Mouse (Mus musculus) telencephalon, adult 2 months (tissue): ENCODE data around the gene Megf8.
A peak's percentile ranks its signal among the peaks of the same experiment; 100 is the strongest.

Experiments used
- DNase-seq: peaks from one replicate; pipeline ENCODE4 v3.0.0-alpha.2; 2011; ENCODE audit warnings: low read depth, low spot score

Megf8 gene

DNA sequence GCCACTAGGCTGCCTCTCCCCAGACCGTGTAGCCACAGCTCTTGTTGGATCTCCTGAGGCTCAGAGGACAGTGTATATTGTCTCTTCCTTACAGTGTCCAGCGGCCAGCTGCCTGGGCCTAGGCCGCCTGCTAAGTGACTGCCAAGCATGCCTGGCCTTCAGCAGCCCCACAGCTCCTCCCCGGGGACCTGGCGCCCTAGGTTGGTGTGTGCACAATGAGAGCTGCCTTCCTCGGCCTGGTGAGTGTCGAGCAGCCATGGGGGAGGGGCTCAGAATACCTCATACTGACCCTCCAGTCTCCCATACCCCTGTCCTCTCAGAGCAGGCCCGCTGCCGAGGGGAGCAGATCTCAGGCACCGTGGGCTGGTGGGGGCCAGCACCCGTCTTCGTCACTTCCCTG lies 17.5 kb downstream of the Megf8 start:
- no peak for DNase-seq

DNA sequence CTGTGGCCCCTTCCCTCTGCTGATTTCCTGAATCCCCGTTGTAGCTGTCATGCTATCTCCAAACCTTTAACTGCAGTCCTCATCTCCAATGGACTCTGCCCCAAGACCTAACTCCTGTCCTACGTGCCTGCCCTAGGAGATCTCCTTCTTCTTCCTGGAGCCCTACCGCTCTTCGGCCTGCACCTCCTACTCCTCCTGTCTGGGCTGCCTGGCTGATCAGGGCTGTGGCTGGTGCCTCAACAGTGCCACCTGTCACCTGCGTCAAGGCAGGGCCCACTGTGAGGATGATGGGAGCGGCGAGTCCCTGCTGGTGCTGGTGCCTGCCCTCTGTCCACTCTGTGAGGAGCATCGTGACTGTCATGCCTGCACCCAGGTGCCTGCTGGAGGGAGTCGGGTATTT lies 22.4 kb downstream of the Megf8 start:
- DNase-seq, result no peak

DNA sequence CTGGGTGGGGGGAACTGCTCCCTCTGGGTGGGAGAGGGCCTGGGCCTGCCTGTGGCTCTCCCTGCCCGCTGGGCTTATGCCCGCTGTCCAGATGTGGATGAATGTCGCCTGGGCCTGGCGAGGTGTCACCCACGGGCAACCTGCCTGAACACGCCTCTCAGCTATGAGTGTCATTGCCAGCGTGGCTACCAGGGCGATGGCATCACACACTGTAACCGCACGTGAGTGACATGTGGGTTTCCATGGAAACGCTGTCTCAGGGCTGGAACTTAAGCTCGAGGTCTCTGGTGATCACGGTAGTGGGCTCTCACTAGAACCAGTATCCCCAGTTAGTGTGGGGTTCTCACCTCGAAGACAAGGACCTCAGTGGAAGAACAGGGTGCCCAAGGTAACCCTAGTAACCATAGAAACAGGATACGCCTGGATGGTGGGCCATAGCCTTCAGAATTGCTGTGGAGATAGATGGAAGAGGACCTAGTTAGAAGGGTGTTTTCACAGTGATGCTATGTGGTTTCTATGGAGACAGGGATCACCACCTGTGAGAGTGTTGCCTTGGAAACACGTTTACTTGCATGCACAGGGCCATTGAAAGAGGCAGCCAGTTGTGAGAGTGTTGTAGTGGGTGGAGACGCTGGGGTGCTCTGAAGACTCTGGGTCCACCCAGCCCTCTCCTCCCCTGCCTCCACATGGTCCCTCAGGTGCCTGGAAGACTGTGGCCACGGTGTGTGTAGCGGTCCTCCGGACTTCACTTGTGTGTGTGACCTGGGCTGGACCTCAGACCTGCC lies 24.2 kb downstream of the Megf8 start:
- DNase-seq, result peak; percentile 47

DNA sequence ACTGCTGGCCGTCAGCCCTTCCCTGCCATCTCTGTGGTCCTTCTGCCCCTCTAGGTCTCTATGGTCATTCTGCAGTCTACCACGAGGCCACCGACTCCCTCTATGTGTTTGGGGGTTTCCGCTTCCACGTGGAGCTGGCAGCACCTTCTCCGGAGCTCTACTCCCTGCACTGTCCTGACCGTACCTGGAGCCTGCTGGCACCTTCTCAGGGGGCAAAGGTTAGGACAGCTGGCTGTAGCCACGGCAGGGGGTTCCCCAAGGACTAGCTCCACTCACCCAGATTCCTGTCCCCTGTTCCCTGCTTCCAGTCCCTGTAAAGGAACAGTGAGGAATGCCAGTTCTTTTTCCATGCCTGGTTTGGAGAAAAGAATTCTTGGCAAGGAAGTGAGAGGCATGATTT lies 31.9 kb downstream of the Megf8 start:
- DNase-seq, result no peak

DNA sequence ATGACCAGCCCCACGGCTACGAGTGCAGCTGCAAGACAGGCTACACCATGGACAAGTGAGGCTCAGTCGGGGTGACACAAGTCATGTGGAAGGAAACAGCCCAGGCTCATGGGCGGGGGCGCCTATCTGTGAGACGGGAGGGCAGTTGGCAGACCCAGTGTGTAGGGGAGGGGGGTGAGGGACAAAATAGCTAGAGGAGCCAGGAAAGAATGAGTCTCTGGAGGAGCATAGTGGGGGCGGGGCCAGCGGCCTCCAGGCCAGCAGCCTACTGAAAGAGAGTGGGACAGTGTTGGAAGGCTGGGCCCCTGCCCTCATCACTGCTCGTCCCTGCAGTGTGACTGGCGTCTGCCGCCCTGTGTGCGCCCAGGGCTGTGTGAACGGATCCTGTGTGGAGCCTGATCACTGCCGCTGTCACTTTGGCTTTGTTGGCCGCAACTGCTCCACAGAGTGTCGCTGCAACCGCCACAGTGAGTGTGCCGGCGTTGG lies 41.8 kb downstream of the Megf8 start:
- DNase-seq, result no peak

DNA sequence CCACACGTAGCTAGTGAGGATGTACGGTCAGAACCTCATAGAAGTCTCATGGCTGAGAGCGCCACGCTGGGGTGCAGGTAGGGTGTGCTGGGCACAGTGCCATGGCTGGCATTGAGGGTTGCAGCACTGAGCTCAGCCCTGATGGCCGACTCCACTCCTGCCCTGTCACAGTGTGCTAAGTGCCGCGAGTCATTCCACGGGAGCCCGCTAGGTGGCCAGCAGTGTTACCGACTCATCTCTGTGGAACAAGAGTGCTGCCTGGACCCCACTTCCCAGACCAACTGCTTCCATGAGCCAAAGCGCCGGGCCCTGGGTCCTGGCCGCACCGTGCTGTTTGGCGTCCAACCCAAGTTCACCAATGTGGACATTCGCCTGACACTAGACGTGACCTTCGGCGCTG lies 46.2 kb downstream of the Megf8 start:
- no peak for DNase-seq

DNA sequence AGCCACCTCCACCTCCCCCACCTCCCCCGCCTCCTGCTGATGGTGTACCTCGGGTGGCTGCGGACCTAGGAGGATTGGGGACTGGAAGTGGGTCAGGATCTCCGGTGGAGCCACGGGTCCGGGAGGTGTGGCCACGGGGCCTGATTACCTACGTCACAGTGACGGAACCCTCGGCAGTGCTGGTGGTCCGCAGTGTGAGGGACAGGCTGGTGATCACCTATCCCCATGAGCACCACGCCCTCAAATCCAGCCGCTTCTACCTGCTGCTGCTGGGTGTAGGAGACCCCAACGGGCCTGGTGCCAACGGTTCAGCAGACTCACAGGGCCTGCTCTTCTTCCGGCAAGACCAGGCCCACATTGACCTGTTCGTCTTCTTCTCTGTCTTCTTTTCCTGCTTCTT lies 46.7 kb downstream of the Megf8 start:
- no peak for DNase-seq

DNA sequence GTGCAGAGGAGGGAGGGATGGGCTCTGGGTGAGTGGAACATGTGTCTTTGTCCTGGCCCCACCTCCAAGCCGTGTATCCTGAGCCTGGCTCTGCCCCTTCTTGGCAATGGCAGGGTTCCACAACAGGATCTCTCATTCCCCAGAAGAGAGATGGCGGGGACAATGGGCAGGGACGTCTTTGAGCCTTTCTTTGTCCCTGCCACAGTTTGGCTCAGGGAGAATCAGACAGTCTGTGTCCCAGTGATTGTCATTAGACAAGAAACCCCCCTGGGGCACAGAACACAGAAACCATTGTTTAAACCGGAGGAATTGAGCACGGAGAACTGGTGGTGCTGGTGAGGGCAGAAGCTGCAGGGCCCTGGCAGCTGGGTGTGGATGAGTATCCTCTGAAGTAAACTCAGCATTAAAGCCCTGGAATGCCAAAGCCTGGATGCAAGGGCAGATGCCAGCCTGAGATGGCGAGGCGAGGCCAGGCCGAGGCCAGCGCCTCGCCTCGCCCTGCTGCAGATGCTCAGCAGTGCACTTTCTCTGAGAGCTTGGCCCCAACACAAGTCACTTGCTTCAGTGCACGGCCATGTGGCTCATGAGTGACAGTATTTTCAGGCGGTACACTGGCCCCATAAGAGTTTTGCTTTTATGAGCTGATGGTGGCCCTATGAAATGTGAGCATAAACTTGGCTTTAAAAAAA lies 49.1 kb downstream of the Megf8 start:
- no peak for DNase-seq

DNA sequence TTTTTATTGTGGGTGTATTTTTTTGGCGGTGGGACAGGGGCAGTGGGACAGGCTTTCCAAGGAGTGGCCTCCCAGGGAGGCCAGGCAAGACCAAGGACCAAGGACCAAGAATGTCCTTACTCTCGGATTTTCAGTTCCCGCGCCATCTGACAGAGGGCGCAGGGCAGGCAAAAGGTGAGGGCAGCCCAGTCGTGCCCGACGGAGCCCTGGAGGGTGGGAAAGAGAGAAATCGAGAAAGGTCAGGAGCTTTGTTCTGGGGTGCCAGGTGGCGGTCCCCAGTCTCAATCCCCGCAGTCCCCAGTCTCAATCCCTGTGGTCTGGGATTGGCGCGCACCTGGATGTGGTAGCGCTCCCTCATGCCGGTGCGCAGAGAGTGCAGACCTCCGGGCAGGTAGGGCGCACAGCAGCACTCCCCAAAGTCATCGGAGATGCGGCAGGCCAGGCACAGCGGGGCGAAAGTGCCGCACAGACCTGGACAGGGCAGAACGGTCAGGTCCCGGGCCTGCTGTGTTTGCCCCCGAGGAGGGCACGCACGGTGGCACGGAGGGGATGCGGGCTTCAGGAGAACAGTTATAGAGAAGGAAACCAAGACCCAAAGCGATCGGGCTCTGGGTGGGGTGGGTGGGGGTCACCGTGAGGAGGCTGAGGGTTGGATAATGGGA lies 50.8 kb downstream of the Megf8 start:
- DNase-seq, result no peak

DNA sequence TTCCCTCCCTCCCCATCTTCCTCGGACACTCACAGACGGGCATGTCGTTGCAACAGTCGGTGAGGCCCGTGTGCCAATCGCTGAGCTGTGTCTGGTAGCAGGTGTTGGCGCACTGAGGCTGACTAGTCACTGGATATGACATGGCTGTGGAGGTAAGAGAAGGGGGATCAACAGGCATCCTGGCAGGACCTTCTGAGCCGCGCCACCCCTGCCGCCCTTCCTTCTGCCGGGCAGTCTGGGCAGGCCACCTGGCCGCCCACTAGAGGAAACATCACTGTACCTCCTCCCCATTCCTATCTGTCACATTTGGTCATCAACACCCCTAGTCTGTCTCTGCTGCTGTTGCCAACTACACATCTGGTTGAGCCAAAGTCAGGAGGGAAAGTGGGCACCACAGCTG lies 51.4 kb downstream of the Megf8 start:
- DNase-seq, result no peak

DNA sequence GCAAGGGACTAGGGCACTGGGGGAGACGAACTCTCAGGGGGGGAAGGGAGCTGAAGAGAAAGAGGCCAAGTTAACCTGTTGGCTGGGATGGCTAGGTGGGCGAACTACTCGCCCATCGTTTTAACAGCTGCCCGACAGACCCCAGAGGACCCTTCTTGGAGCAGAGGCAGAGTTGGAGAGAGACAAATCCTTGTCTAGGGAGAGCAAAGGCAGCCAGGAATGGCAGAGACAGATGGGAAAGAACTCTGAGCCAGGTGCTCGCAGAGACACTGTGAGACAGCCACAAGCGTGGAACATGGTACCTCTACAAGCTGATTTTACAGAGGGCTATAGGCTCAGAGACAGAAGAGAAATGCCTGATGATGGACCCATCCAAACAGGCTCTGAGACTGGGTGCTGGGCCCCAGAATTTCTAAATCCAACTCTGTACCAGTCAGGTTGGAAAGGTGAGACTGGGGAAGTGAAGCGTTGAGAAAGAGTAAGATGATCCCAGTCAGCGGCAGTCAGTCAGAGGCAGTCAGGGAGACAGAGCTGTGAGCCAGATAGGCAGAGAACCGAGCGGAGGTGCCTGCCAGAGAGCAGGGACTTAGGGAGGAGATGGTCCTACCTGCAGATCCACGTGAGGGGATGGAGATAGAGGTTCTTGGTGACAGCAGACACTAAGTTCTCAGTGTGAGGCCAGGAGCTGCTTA lies 52.2 kb downstream of the Megf8 start, which contains the start of gene Cnfn:
Gene Cnfn, minus strand, starts transcription at position 667 of the 692 bp plus-strand sequence.
- no peak for DNase-seq

DNA sequence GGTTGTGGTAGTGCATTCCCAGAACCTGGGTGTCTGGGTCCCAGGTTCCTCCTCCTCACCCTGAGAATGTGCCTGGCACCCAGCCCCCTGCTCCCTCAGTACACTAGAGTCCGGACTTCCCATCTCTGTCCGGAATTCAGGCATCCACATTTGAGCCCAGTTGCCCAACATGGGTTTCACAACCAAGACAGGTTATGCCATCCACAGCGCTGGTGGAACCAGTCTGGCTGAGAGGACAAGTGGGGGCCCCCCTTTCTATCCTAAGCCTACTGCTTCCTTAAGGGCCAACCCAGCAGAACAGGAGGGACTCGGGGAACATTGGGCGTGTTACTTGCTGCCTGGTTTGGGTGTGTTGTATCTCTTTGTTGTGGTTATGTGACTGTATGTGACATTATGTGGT lies 55.5 kb downstream of the Megf8 start:
- DNase-seq, result no peak

DNA sequence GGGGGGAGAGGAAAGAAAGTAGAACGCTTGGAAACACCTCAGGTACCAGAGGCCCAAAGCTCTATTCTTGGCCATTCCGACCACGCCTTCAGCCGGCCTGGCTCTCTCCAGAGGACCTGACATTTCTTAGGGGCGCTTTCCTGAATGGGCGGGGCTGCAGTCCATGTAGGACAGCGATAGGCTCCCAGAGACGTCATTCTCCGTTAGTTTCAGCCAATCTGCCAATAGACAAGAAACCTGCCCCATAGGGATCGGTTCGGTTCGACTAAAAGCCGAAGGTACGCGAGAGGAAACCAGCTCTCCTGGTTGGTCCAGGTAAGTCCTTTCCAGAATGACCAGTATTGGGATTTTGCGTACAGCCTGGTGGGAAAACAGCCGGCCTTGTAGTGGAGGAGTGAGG lies 59.6 kb downstream of the Megf8 start:
- DNase-seq, result peak; percentile 91

DNA sequence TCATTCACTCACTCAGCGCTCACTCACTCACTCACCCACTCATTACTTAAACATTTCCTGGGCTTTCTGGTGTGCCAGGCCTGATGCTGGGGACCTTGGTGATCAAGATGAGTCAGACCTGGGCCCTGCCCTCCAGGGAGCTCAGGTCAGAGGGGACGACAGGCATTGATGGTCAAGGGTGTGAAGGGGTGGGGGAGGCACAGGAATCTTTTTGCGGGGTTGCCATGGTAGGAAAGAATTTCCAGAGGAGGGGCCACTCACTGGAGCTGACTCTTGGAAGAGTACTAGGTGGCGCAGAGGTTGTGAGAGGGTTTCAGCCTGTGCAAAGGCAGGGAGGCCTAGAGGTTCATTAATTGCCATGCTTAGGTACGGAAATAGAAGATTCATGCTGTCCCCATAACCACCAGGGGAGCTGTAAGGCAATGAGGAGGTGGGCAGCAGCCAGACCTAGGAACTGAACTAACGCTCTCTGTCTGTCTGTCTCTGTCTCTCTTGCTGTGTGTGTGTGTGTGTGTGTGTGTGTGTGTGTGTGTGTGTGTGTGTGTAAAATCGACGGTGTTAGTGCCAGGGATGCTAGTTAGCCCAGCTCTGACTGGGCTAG lies 60.2 kb downstream of the Megf8 start:
- no peak for DNase-seq

DNA sequence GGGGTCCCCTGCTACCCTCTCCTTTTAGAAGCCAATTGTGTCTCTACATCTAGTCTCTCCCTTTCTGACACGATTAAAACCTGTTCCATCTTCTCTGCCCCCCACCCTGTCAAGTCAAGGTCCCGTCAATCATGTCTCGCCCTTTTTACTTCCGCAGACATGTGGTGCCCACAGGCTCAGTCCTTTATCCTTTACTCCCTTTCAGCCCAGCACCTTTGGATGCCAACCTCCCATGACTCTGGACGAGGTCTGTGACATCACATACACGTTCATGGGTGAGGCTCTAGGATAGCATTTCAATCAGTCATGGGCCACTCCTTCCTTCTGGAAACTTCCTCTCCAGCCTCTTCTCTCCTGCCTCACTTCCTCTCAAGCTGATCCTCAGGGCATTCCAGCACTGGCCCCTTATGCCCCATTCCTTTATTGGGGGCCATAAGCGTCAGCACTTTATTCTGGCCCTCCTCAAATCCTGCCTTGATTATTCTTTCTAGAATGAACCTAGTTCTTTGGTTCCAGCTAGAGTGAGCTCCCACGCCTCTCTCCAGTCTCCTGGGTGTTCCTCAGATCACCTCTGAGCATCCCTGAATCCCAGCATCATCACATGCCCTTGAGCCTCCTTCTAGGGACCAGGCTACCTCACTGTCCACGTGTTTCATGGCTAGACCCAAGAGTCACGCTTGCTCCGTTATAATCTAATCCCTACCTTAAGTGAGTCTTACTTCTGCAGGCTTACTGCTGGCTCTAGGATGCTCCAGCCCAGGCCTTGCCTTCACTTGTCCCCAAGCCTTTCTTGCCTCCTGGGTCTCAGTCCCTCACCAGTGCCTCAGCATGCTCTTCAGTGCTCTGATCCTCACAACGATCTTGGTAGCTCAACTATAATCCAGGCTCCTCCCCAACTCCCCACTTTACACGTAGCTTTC lies 61.5 kb downstream of the Megf8 start:
- no peak for DNase-seq

DNA sequence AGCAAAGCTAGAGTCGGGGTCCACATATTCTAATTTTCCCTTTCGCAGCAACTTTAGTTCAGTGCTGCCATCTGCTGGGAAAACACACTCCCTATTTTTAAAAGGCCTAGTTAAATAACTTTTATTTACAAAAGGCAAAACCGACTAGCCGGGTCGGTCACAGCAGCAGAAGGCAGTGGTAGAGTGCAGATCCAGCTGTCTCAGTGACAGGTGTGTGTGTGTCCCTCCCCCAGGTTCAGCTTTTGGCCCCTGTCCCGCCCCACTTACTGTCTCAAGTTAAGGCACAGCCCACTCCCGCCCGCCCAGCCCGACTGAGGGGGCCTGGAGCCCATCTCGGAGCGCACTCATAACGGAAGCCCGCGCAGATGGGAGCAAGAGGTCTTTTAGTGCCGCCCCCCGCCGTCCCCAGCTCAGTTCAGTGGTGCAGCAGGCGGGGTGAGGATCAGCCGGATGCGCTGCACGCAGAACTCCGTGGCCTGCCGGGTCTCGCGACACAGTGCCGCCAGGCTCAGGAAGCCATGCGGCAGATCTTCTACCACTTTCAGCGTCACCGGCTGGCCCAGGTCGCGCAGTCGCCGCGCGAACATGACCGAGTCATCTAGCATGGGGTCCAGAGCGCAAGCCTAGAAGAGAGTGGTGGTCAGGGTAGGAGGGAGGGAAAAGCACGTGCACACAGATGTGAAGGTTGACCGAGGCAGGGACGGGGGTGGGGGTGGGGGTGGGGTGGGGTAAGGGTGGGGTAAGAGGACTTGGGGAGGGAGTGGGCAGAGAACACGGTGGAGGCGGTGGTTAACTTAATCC lies 62.8 kb downstream of the Megf8 start:
- DNase-seq, result no peak

DNA sequence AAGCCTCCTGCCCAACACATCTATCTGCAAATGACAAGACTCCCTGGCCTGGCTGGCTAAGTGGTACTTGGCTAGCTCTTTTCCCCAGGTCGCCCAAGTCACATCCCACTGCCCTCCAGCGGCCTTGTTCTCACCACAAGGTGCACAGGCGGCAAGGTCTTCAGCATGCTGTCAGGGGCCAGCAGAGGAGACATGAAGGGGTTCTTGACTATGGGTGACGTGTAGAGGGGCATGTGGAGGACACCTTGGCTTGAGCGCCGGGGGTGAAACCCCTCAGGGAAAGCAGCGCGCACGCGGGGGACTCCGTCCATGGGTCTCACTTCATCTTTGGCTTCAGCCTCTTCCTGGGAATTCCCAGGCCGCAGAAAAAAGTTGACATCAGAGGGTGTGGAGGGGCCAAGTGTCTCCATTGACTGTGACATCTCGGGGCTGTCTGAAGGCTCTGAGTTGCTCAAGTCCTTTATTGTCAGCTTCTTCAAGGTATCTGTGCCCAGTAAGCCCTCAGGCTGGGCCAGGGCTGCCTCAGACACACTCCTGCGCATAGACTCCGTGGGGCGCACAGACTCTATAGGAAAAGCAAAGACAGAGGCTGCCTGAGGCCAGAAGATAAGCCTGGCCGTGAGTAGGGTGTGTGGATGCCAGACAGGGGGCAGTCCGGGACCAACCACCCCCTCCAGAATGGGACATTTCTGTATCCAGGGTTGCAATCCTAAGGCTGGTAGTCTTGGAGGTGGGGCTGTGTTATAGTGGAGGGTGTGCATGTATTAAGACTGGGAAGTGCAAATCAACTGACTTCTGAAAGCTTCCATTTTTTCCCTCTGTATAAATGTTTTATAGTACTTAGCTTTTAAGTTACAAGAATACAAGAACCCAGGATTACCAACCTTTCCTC lies 63.7 kb downstream of the Megf8 start:
- DNase-seq, result no peak

DNA sequence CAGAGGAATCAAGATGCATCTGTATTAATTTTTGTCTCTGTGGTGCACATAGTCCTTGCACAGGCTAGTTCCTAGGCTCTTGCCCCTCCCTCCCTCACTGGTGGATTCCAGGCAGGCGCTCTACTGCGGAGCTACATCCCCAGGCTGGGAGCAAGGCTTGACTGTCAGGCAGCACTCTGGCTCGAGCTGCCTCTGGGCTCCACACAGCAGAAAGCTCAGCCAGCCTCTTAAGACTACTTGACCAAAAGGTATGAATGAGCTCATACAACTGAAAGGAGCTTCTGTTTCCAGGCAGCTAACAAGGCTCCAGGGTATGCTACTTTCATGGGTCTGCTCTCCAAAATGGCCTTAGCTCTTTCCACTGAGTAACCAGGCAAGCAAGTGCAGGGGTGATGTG lies 64.3 kb downstream of the Megf8 start:
- DNase-seq, result no peak

DNA sequence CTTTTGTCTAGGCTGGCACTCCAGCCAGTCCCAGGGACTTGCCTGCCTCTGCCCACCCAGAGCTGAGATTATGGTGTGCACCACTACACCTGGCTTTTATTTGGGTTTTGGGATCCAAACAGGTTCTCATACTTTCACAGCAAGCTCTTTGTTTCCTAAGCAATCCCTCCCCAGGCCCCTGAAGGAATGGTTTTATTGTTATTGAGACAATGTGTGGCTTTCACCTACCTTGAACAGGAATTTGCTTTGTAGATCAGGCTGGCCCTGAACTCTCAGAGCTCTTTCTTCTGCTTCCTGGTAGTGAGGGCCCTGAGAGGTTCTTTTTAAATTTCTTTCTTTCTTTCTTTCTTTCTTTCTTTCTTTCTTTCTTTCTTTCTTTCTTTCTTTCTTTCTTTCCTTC lies 65.6 kb downstream of the Megf8 start:
- no peak for DNase-seq
